13 mouse cellular contexts compared by ENCODE assay signal in the genomic region with DNA sequence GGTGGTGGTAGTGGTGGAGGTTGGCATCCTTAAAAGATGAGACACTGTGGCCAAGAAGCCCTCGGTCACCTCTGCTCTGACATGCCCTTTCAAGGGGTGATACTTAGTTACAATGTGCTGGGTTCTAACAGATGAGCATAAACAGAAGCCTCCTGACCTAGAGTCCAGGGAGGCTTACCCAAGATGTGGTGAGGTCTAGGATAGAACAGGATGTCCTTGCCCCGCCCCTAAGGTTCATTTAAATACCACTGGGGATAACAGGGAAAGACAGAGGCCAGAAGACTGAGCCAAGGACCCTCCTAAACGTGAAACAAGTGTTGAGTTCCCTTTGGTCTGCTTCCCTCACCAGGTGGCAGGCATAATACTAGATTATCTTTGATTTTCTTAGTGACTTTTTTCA. TPM values are rescaled to one million over a fixed set of nuclear protein-coding genes. Genes with fewer than 3 reads are reported as not detected.
DNase-seq lines count a peak whose midpoint lies in the region; ATAC-seq lines count a peak whose summit lies in the region.
"Had no signal": no experiment of that assay in that cellular context is flagged by ENCODE, and none has a peak within 500 bp of the region (broad histone marks: within the 10 kb centered on the region; RNA-seq: fewer than 3 reads in every experiment).

No protein-coding gene starts in this region.

- H3K4me2 ChIP-seq in kidney, embryonic 16.5 days (replicated peaks; ENCODE audit: low read depth, low read length): 0 out of 2 replicates have a peak overlapping the region, but pooled peaks have one; percentile 79
- peak overlapping the region; percentile 78 for H3K4me2 ChIP-seq in liver, embryonic 15.5 days

- no peaks in the 10 kb centered on the region for H3K9me3 ChIP-seq in kidney, embryonic 16.5 days (ENCODE audit: low read length)
- no peaks in the 10 kb centered on the region for H3K9me3 ChIP-seq in embryonic facial prominence, embryonic 10.5 days
- H3K9me3 ChIP-seq in liver, embryonic 15.5 days (replicated peaks): no peaks in the 10 kb centered on the region
- H3K9me3 ChIP-seq: neural tube, embryonic 13.5 days had no signal

- ATAC-seq in kidney, embryonic 16.5 days (ENCODE audit: low FRiP score, low TSS enrichment): no peak
- ATAC-seq in liver, embryonic 15.5 days (ENCODE audit: insufficient read depth): peak; percentile 23; the same call in 1 of the 2 replicates
- no peak for ATAC-seq in cerebellum, adult (ENCODE audit: insufficient number of reproducible peaks, low FRiP score, low TSS enrichment)

- H3K27me3 ChIP-seq in kidney, embryonic 16.5 days (ENCODE audit: insufficient read depth, low read length): no peaks in the 10 kb centered on the region
- no peaks in the 10 kb centered on the region for H3K27me3 ChIP-seq in embryonic facial prominence, embryonic 10.5 days (replicated peaks; ENCODE audit: low read depth, poor library complexity, severe bottlenecking)
- no peaks in the 10 kb centered on the region for H3K27me3 ChIP-seq in liver, embryonic 15.5 days
- H3K27me3 ChIP-seq: neural tube, embryonic 13.5 days had no signal

- no peak overlapping the region; the same call in 1 of the 2 replicates for H3K9ac ChIP-seq in kidney, embryonic 16.5 days (replicated peaks; ENCODE audit: low read length)
- peak overlapping the region; percentile 92 for H3K9ac ChIP-seq in liver, embryonic 15.5 days

- WGBS in kidney, embryonic 16.5 days: 68% methylated on average over 3 of the region's 3 CpGs
- WGBS in embryonic facial prominence, embryonic 10.5 days: 64% methylated on average over 3 of the region's 3 CpGs
- WGBS in liver, embryonic 15.5 days (ENCODE audit: insufficient replicate concordance): 53% methylated on average over 3 of the region's 3 CpGs

- H3K27ac ChIP-seq in kidney, embryonic 16.5 days (ENCODE audit: low read length): no peak overlapping the region
- H3K27ac ChIP-seq in embryonic facial prominence, embryonic 10.5 days (replicated peaks): no peak overlapping the region
- H3K27ac ChIP-seq in liver, embryonic 15.5 days (replicated peaks): peak overlapping the region; percentile 90
- H3K27ac ChIP-seq: macrophage; neural tube, embryonic 13.5 days had no signal

- H3K36me3 ChIP-seq in kidney, embryonic 16.5 days (ENCODE audit: insufficient read depth, low read length): peaks cover 3% of the 10 kb centered on the region; the same call in 1 of the 2 replicates
- peaks cover 28% of the 10 kb centered on the region for H3K36me3 ChIP-seq in embryonic facial prominence, embryonic 10.5 days (replicated peaks)
- peaks cover 28% of the 10 kb centered on the region for H3K36me3 ChIP-seq in liver, embryonic 15.5 days (replicated peaks)
- H3K36me3 ChIP-seq: neural tube, embryonic 13.5 days had no signal

- no peak for DNase-seq in kidney, adult 9 months
- DNase-seq in embryonic facial prominence, embryonic 10.5 days (ENCODE audit: low spot score): no peak
- DNase-seq in induced T-regulatory cell, adult 2 months (ENCODE audit: low read depth): peak; percentile 21
- no peak for DNase-seq in frontal cortex, postnatal 25 days (ENCODE audit: low spot score in 2 of 2)
- no peak for DNase-seq in gastrocnemius, adult 8-10 months (ENCODE audit: low spot score in 2 of 2)
- DNase-seq: gastrocnemius, postnatal 36 days; thymus, postnatal 25 days had no signal

- H3K4me1 ChIP-seq in kidney, embryonic 16.5 days (ENCODE audit: insufficient read depth, low read length): peaks cover 17% of the 10 kb centered on the region
- H3K4me1 ChIP-seq in embryonic facial prominence, embryonic 10.5 days: peaks cover 30% of the 10 kb centered on the region
- H3K4me1 ChIP-seq in liver, embryonic 15.5 days (replicated peaks): peaks cover 80% of the 10 kb centered on the region

- H3K4me3 ChIP-seq in kidney, embryonic 16.5 days (ENCODE audit: low read length): no peak overlapping the region
- peak overlapping the region; percentile 92; the same call in 1 of the 2 replicates for H3K4me3 ChIP-seq in embryonic facial prominence, embryonic 10.5 days
- H3K4me3 ChIP-seq in liver, embryonic 15.5 days (replicated peaks): peak overlapping the region; percentile 84

RNA-seq across cellular contexts. Expression of a gene that starts 1.5 kb away (rescaled TPM):
- 34.2 and 39.0 TPM in 2 replicates for polyA plus RNA-seq in kidney, embryonic 16.5 days (2015; fragmentation: Nextera tagmentation; extraction: Ambion mirVana)
- polyA plus RNA-seq in embryonic facial prominence, embryonic 10.5 days (2016; fragmentation: Nextera tagmentation; extraction: Ambion mirVana): 24.6 and 27.3 TPM in 2 replicates
- polyA plus RNA-seq in liver, embryonic 15.5 days (2015; fragmentation: Nextera tagmentation; extraction: Ambion mirVana): 20.3 and 22.0 TPM in 2 replicates
- 1 to 10 TPM; 2.2 to 2.5 (median 2.3) TPM for total RNA-seq in gastrocnemius, adult 8-10 months (2022)

RNA-seq across cellular contexts. Expression of a gene that starts 31.1 kb away (rescaled TPM):
- 15.0 and 15.6 TPM in 2 replicates for polyA plus RNA-seq in kidney, embryonic 16.5 days (2015; fragmentation: Nextera tagmentation; extraction: Ambion mirVana)
- polyA plus RNA-seq in embryonic facial prominence, embryonic 10.5 days (2016; fragmentation: Nextera tagmentation; extraction: Ambion mirVana): 0.10 and 0.28 TPM in 2 replicates
- 1.4 and 2.1 TPM in 2 replicates for polyA plus RNA-seq in liver, embryonic 15.5 days (2015; fragmentation: Nextera tagmentation; extraction: Ambion mirVana)
- not detected for total RNA-seq in gastrocnemius, adult 8-10 months (2022)
- total RNA-seq: gastrocnemius, postnatal 36 days; layer of hippocampus, postnatal 25 days had no signal
- polyA plus RNA-seq: neural tube, embryonic 13.5 days had no signal

RNA-seq across cellular contexts. Expression of a gene that starts 49.9 kb away (rescaled TPM):
- polyA plus RNA-seq in kidney, embryonic 16.5 days (2015; fragmentation: Nextera tagmentation; extraction: Ambion mirVana): 104 and 111 TPM in 2 replicates
- polyA plus RNA-seq in embryonic facial prominence, embryonic 10.5 days (2016; fragmentation: Nextera tagmentation; extraction: Ambion mirVana): 23.6 and 25.3 TPM in 2 replicates
- 10.9 and 11.7 TPM in 2 replicates for polyA plus RNA-seq in liver, embryonic 15.5 days (2015; fragmentation: Nextera tagmentation; extraction: Ambion mirVana)
- total RNA-seq in gastrocnemius, adult 8-10 months (2022): 1 to 10 TPM; 3.3 to 4.1 (median 3.6) TPM

RNA-seq across cellular contexts. Expression of a gene that starts 58.7 kb away (rescaled TPM):
- 8.7 and 8.8 TPM in 2 replicates for polyA plus RNA-seq in kidney, embryonic 16.5 days (2015; fragmentation: Nextera tagmentation; extraction: Ambion mirVana)
- 9.2 and 10.4 TPM in 2 replicates for polyA plus RNA-seq in embryonic facial prominence, embryonic 10.5 days (2016; fragmentation: Nextera tagmentation; extraction: Ambion mirVana)
- 1.9 and 2.4 TPM in 2 replicates for polyA plus RNA-seq in liver, embryonic 15.5 days (2015; fragmentation: Nextera tagmentation; extraction: Ambion mirVana)
- 1 to 10 TPM; 1.7 to 3.0 (median 1.9) TPM for total RNA-seq in gastrocnemius, adult 8-10 months (2022)

RNA-seq across cellular contexts. Expression of a gene that starts 59.4 kb away (rescaled TPM):
- 19.7 and 21.7 TPM in 2 replicates for polyA plus RNA-seq in kidney, embryonic 16.5 days (2015; fragmentation: Nextera tagmentation; extraction: Ambion mirVana)
- polyA plus RNA-seq in embryonic facial prominence, embryonic 10.5 days (2016; fragmentation: Nextera tagmentation; extraction: Ambion mirVana): 17.5 and 19.1 TPM in 2 replicates
- polyA plus RNA-seq in liver, embryonic 15.5 days (2015; fragmentation: Nextera tagmentation; extraction: Ambion mirVana): 6.9 and 9.0 TPM in 2 replicates
- total RNA-seq in gastrocnemius, adult 8-10 months (2022): 10 to 100 TPM in 1 of 4 experiments, 1 to 10 TPM in 3; 7.3 to 11.0 (median 8.7) TPM
